Mouse (Mus musculus): ENCODE measurements at regions not wholly inside any gene's neighbourhood (a gene's known extent, or its start where the extent isn't known, plus 50 kb on each side); places are given as distances from the start of the nearest gene placed in this dataset.
"Not testable (repeated sequence)": the region's sequence is repeated elsewhere in the genome, so short reads cannot be mapped to it uniquely, and the experiment has no call there.

GRCm38 (mm10) chr2:17900202-17900601 lies 96.6 kb downstream of the H2al2a start:
- no peak for DNase-seq (ENCODE audit: low spot score in 2 of 2)
- intact Hi-C loops (cut with DNase I): no loop called here

DNA sequence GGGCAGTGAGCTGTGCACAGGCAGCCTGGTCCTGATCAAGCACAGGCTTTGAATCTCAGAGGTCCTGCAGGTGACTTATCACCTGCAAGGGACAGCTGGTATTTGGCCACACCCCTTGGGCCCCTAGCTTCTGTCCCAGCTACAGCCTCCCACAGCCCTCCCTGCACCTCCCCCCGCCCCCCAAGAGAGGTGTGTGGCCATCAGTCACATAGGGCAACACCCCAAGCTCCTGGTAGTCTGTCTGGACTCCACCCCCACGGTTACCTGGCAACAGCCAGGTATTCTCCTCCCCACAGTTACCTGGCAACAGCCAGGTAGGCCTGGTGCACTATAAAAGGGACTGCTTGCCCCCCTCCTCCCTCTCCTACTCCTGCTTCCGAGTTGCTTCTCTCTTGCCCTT lies 98.0 kb downstream of the H2al2a start:
- DNase-seq (ENCODE audit: low spot score in 2 of 2): no peak
- intact Hi-C loops (cut with DNase I): no loop called here

GRCm38 (mm10) chr2:17896036-17896435 lies 100.7 kb downstream of the H2al2a start:
- DNase-seq (ENCODE audit: low spot score in 2 of 2): no peak
- intact Hi-C loops (cut with DNase I): no loop called here

- intact Hi-C loops (cut with DNase I); DNase-seq (ENCODE audit: low spot score in 2 of 2): not testable (repeated sequence)
Measured at GRCm38 (mm10) chr2:17892661-17893060, 104.1 kb downstream of the H2al2a start.

GRCm38 (mm10) chr2:17887699-17888098 lies 109.1 kb downstream of the H2al2a start:
- intact Hi-C loops (cut with DNase I): no loop called here
- no peak for DNase-seq (ENCODE audit: low spot score in 2 of 2)

GRCm38 (mm10) chr2:17882389-17882788 lies 114.4 kb downstream of the H2al2a start:
- intact Hi-C loops (cut with DNase I): no loop called here
- DNase-seq (ENCODE audit: low spot score in 2 of 2): no peak

- DNase-seq (ENCODE audit: low spot score in 2 of 2): no peak
- intact Hi-C loops (cut with DNase I): no loop called here
Measured at GRCm38 (mm10) chr2:17880800-17881717, 115.7 kb downstream of the H2al2a start.

GRCm38 (mm10) chr2:17877901-17878300 lies 118.9 kb downstream of the H2al2a start:
- intact Hi-C loops (cut with DNase I): no loop called here
- DNase-seq (ENCODE audit: low spot score in 2 of 2): no peak

- intact Hi-C loops (cut with DNase I): no loop called here
- no peak for DNase-seq (ENCODE audit: low spot score in 2 of 2)
Measured at GRCm38 (mm10) chr2:17876942-17877341, 119.8 kb downstream of the H2al2a start.

GRCm38 (mm10) chr2:17876155-17876554 lies 120.6 kb downstream of the H2al2a start:
- DNase-seq (ENCODE audit: low spot score in 2 of 2): no peak

DNA sequence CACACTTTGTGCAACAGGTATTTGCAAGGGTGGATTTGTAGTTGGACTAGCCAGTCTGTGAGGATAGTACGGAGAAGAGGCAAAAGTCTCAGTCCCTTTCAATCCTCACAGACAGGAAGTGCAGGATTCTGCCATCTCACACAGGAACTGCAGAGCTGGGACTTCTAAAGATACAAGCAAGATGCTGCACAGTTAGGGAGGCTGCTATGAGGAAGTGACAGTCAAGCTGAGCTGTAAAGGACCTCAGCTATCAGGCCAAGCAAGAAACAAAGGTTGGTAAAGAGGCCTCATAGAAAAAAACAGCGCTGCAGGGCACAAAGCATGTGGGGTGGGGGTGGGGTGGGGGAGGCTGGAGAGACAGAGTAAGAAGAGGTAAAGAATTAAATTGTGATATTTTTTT lies 126.2 kb downstream of the H2al2a start:
- no peak for DNase-seq (ENCODE audit: low spot score in 2 of 2)
- intact Hi-C loops (cut with DNase I): no loop called here

More at GRCm38 (mm10) chr2:17876155-17876554, 120.6 kb downstream of the H2al2a start:
- intact Hi-C loops (cut with DNase I): no loop called here

DNA sequence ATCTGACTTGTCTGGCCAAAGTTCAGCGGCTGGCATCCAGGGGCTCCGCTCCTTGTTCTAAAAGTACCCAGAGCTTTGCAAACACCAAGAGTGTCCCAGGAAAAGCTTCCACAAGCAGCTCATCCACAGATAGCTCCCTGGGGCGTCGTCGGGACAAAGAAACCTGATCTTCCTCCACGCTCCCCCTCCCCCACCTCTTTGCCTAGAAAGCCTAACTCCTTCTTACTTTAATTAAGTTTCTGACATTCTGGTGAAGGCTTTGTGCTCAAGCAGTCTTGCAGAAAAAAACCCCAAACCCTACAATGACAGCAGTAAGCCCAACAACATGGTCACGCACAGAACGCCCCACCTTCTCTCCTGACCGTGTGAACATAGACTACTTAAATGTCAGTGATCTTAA lies 128.6 kb downstream of the H2al2a start:
- intact Hi-C loops (cut with DNase I): no loop called here

DNA sequence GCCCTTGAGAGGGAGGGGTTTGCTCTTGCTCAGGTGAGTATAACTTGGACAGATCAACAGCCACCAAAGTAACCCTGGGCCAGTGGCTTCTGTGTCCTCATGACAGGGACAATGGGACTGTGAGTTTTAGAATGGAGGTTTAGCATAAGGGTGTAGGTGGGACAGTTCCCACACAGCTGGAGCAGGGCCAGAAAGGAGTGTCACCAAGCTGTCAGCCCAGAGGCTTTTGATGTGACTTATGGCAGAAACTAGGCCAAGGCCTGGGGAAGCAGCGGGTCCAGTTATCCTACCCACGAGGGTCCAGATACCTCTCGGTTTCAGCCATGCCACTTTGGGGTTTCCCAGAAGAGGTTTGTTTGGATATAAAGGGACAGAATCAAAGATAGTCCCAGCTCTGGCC lies 129.4 kb downstream of the H2al2a start:
- no peak for DNase-seq (ENCODE audit: low spot score in 2 of 2)
- intact Hi-C loops (cut with DNase I): no loop called here

More for the DNA sequence above, 128.6 kb downstream of the H2al2a start:
- DNase-seq (ENCODE audit: low spot score in 2 of 2): no peak

DNA sequence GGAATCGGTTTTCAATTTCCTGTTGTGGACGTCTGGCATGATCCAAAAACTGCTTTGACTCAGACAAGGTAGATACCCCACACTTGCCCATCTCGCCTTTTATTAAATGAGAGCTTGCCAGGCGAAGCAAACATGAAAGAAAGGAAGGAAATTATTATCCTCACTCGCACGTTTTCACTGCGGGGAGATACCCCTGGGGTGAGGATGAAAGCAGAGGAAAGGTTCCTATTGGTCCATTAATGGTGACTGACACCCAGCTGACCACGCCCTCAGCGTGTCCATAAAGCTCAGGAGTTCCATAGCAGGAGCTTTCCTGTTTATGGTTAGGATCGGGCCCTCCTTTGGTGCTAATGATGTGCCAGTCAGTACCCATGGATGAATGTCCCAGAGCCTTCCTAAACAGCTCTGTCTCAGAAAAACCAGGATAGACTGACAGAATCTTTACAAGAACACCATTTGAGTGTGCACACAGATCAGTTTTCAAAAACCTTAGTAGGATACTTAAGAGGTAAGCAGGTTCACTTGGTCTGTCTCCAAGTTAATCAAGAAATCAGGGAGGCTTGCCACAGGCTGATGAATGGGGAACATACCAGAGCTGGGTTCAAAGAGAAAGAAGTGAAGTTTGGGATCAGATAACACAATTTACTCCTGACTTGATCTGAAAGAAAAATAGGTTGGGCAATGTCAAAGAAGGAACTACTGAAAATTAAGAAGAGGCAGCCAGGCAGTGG lies 130.7 kb upstream of the Nebl start:
- intact Hi-C loops (cut with DNase I): no loop called here
- no peak for DNase-seq (ENCODE audit: low spot score in 2 of 2)

DNA sequence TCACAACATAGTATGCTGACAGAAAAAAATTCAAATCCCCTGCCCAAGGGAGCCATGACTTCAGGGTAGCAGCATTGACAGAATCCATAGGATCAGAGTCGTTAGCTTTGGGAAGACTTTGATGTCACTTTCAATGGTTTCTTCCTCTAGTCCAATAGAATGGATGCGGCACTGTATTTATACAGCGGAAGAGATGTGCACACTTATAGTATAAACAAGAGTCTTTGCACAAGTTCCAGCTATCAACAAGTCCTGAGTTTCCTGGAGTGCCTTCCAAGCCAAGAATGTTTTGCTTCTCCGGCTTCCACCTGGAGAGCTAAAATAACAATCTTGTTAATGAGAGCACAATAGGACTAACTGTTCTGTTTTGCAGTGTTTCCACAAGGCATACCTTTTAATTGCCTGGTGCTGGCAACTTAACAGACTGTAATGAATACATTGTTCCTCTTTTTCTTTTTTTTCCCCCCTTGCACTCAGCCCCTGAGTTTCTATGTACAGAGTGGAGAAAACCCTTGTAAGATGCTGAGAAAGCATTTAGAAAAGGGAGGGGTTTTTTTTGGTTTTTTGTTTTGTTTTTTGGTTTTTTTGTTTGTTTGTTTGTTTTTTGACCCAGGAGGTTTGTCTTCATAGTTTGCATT lies 129.8 kb upstream of the Nebl start:
- intact Hi-C loops (cut with DNase I): no loop called here
- DNase-seq (ENCODE audit: low spot score in 2 of 2): no peak

- no peak for DNase-seq (ENCODE audit: low spot score in 2 of 2)
- intact Hi-C loops (cut with DNase I): no loop called here
Measured at GRCm38 (mm10) chr2:17859234-17859633, 128.0 kb upstream of the Nebl start.

DNA sequence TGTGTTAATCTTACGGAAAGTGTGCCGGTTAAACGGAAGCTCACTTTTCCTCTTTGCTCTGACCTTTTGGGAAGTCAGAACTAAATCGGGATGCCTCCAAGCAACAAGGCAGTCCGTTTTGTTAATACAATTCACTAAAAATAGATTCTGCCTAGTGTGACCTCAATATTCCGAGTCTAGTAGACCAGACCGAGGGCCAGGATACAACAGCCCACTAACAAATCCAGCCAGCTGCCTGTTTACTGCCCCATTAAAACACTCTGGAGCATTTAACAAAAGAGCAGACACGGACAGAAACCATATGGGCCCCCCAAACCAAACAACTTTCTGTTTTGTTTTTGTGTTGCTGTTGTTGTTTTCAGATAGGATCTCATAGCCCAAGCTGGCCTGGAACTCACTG lies 127.1 kb upstream of the Nebl start:
- DNase-seq (ENCODE audit: low spot score in 2 of 2): no peak
- intact Hi-C loops (cut with DNase I): no loop called here

- intact Hi-C loops (cut with DNase I): no loop called here
- DNase-seq (ENCODE audit: low spot score in 2 of 2): no peak
Measured at GRCm38 (mm10) chr2:17855566-17856264, 124.5 kb upstream of the Nebl start.

DNA sequence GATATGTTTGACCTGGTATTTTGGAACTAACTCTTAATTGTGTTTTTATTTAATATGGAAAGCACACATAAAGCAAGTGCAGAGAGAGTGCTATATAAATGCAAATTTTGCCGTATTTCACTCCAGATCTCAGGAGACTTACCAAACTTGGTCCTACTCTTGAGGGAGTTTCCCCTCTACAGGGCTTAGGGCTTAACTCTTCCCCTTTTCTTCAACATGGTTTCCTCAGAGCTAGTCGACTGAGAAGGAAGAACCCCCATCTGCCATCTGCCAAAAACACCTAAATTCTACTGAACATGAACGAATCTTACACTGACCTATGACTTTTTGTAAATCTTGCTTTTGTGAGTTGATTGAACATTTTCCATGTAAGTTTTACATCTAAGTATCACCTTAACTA lies 122.8 kb upstream of the Nebl start:
- intact Hi-C loops (cut with DNase I): no loop called here
- no peak for DNase-seq (ENCODE audit: low spot score in 2 of 2)

- no peak for DNase-seq (ENCODE audit: low spot score in 2 of 2)
- intact Hi-C loops (cut with DNase I): no loop called here
Measured at GRCm38 (mm10) chr2:17853500-17854011, 122.3 kb upstream of the Nebl start.
